Mouse (Mus musculus) Patski (cell line): ENCODE results near the gene Gm44502. TPM values are rescaled to one million over a fixed set of nuclear protein-coding genes. Genes with fewer than 3 reads are reported as not detected.

Experiments used
- ATAC-seq: fragments of 100-300 bp; one replicate; pipeline ENCODE4 v1.8.0; 2021
- CTCF ChIA-PET: fragments of 350-600 bp; sonication (Branson Sonifier 250); formaldehyde crosslinking; loops from one replicate; lab custom pipeline; 2022; ENCODE audit warnings: inconsistent platforms; lab: Charles Lee
- POLR2A ChIA-PET: fragments of 350-600 bp; sonication (Branson Sonifier 250); formaldehyde crosslinking; loops from one replicate; lab custom pipeline; 2022; ENCODE audit warnings: antibody characterized with exemption, inconsistent platforms; lab: Charles Lee
- DNase-seq: peaks from one replicate; pipeline ENCODE4 v3.0.0-alpha.2; 2011; ENCODE audit warnings: low read depth, low spot score
- H3K27me3 ChIP-seq: fragments of 371-371 bp; one replicate; pipeline ENCODE4 v1.5.1; 2021
- CTCF ChIP-seq: fragments of 100-300 bp; IDR thresholded peaks from one replicate; pipeline ENCODE4 v1.5.1; 2021
- in situ Hi-C: fragments of 300-500 bp; cut with MboI; formaldehyde crosslinking; loops from 3 replicates; pipeline ENCODE4 v1.11.1; 2018; ENCODE audit warnings: low pct_unique_long_range_greater_than_20kb, mixed read lengths
- polyA plus RNA-seq: library from polyadenylated mRNA; unstranded; gene quantifications from one replicate; pipeline ENCODE4 v1.2.3, GENCODE M21; 2021

Gene Gm44502
- polyA plus RNA-seq, 1 experiment from 2014 or later = not detected

DNA sequence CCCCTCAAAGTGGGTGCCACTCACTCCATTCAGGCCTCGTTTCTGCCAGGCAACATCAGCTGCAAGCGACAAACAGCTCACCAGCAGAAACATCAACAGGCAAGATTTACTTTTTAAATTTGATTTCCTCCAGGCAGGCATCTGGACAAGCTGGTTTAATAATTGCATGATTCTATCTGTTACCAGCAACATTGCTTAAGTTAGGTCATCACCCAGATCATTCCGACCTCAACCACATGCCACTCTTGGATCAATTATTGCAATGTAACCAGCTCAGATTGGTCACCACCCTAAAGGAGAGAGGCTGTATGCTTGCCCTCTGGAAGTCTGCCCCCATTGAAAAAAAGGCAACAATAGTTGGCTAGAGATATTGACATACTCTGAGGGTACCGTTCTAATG, 42.0 kb upstream of the Gm44502 start:
- ATAC-seq = no peak
- in situ Hi-C loops = no loop called here
- POLR2A ChIA-PET = no interaction called here

DNA sequence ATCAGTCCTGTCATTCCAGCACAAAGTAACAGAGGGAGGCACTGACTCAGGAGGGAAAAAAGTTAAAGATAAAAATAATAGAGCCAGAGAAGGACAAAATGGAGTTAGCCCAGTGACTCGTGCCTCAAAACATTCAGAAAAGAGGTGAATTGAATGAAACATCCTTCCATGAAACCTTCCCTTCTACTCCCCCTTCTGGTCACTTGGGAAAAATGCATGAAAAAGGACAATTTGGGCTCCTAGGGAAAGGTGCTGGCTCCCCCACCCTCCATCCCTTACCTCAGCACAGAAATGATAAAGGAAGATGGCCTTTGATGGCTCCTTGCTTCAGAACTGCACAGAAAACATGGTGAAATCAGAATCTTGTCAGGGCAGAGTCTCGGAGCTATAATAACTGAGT, 39.1 kb upstream of the Gm44502 start:
- TF ChIP-seq CTCF = no peak
- no peak for DNase-seq
- CTCF ChIA-PET = interaction anchor here (1.6 kb wide), 1 partner anchor 62 kb away, joined by 5 read pairs; no protein-coding TSS in a partner anchor
- POLR2A ChIA-PET = no interaction called here
- no peak for ATAC-seq
- peaks cover 6% of the 10 kb centered on the region for H3K27me3 ChIP-seq
- in situ Hi-C loops = no loop called here

More for the DNA sequence above, 42.0 kb upstream of the Gm44502 start:
- no peaks in the 10 kb centered on the region for H3K27me3 ChIP-seq
- DNase-seq = no peak
- TF ChIP-seq CTCF = no peak
- CTCF ChIA-PET = interaction anchor here (1.0 kb wide), 1 partner anchor 77 kb away, joined by 3 read pairs; no protein-coding TSS in a partner anchor

DNA sequence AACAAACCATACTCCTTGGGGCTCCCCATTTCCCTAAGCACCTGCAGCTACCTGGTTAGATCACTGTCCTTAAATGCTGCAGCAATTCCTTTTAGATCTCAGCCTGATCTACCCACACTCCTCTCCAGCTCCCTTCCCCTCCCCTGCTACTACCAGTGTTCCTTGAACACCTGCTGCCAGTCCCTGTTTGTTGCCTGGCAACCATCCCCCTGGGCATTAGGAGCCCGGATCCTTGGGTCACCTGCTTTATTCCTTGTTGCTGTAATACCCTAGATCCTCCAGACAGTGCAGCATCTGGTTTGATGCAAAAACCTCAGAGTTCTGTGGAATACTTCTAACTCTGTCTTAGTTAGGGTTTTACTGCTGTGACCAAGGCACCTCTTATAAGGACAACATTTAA, 35.6 kb upstream of the Gm44502 start:
- ChIA-PET POLR2A (no interaction called here), CTCF (no interaction called here)
- H3K27me3 ChIP-seq = peaks cover 29% of the 10 kb centered on the region
- no peak for TF ChIP-seq CTCF
- DNase-seq (no peak), ATAC-seq (no peak)
- in situ Hi-C loops = no loop called here

GRCm38 (mm10) chr15:89463334-89464235, 34.1 kb upstream of the Gm44502 start:
- DNase-seq (no peak), ATAC-seq (no peak)
- CTCF ChIA-PET = no interaction called here
- POLR2A ChIA-PET = no interaction called here
- peaks cover 42% of the 10 kb centered on the region for H3K27me3 ChIP-seq
- in situ Hi-C loops = no loop called here
- no peak for TF ChIP-seq CTCF

DNA sequence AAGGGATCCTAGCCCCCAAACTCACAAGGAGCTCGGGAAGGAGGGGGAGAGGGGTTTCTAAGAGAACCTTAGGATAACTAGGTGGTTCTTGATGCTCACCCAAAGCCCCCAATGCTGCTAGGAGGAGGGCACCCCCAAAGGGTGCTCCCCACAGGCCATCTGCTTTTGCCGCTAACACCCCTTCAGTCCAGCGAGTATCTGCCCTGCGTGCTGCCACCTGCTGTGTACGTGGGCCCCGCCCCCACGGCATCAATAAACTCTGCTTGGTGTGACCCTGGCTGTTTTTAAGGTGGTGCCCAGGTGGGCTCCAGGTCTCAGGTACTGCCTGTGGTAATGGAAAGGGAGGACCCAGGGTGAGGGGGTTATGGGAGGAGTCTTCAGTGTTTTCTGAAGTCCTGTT, 32.7 kb upstream of the Gm44502 start:
- in situ Hi-C loops = no loop called here
- ATAC-seq (no peak), DNase-seq (no peak)
- ChIA-PET CTCF (no interaction called here), POLR2A (no interaction called here)
- no peak for TF ChIP-seq CTCF
- peaks cover 56% of the 10 kb centered on the region for H3K27me3 ChIP-seq

DNA sequence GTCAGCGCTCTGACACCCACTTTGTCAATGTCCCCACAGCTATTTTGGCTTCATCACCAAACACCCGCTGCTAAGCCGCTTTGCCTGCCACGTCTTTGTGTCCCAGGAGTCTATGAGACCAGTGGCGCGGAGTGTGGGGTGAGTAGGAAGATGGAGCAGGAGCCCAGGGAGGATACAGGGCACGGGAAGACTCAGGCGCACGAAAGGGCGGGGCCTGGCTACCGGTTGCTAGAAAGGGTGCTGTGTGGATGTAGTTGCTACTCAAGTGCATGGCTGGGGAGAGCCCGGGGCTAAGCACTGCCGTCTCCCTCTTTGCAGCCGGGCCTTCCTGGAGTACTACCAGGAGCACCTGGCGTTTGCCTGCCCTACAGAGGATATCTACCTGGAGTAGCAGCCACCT, 31.8 kb upstream of the Gm44502 start:
- CTCF ChIA-PET = no interaction called here

DNA sequence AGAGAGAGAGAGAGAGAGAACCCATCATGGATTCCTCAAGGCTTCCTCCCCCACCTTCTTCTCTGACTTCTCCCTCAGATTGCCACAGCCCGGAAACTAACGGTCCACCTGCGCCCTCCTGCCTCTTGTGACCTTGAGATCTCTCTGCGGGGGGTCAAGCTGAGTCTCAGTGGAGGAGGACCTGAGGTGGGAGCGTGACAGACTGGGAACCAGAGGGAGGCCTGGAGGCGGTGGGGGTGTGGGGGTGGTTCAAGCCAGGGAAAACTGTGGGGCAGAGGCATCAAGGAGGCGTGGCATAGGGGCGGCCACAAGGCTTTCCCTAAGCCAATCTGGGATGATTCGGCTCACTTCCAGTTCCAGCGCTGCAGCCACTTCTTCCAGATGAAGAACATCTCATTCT, 30.8 kb upstream of the Gm44502 start:
- peaks cover 66% of the 10 kb centered on the region for H3K27me3 ChIP-seq
- no peak for ATAC-seq
- TF ChIP-seq CTCF = no peak
- DNase-seq = no peak
- POLR2A ChIA-PET = no interaction called here
- in situ Hi-C loops = no loop called here
- CTCF ChIA-PET = interaction anchor here (1.2 kb wide), 1 partner anchor 18 kb away, joined by 3 read pairs; no protein-coding TSS in a partner anchor

More for the DNA sequence above, 31.8 kb upstream of the Gm44502 start:
- POLR2A ChIA-PET = no interaction called here
- no peak for DNase-seq
- TF ChIP-seq CTCF = no peak
- ATAC-seq = no peak
- in situ Hi-C loops = no loop called here
- H3K27me3 ChIP-seq = peaks cover 64% of the 10 kb centered on the region

GRCm38 (mm10) chr15:89459821-89460220, 30.3 kb upstream of the Gm44502 start:
- H3K27me3 ChIP-seq = peaks cover 66% of the 10 kb centered on the region
- no peak for DNase-seq
- CTCF ChIA-PET = interaction anchor here (1.2 kb wide), 1 partner anchor 18 kb away, joined by 3 read pairs; no protein-coding TSS in a partner anchor
- POLR2A ChIA-PET = no interaction called here
- no peak for ATAC-seq
- no peak for TF ChIP-seq CTCF
- in situ Hi-C loops = no loop called here

- in situ Hi-C loops = no loop called here
- H3K27me3 ChIP-seq = peaks cover 62% of the 10 kb centered on the region
- no peak for ATAC-seq
- no peak for DNase-seq
- CTCF ChIA-PET = interaction anchor here (1.2 kb wide), 1 partner anchor 17 kb away, joined by 3 read pairs; no protein-coding TSS in a partner anchor
- TF ChIP-seq CTCF = no peak
- POLR2A ChIA-PET = interaction anchor here (0.7 kb wide), 1 partner anchor 596 kb away, joined by 3 read pairs; no protein-coding TSS in a partner anchor
These were observed 29.4 kb upstream of the Gm44502 start for GRCm38 (mm10) chr15:89458942-89459341.

DNA sequence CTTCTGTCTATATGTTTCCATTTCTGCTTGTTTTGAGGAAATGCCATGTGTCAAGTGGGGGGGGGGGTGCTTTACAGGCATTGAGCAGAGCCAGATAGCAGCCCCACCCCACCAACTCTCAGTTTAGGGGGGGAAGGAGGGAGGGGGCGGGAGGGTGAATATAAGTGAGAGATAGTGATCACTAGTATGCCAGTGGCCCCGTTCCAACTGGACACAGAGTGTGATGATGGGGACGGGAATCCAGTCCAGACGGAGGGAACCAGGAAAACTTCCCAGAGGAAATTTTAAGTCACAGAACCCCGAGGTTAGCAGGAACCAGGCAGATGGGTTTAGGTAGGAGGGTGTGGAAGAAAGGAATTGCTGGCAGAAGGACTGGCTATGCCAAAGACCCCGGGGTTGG, 26.1 kb upstream of the Gm44502 start:
- H3K27me3 ChIP-seq = peaks cover 56% of the 10 kb centered on the region
- ChIA-PET POLR2A (no interaction called here), CTCF (no interaction called here)
- no peak for ATAC-seq
- no peak for DNase-seq
- in situ Hi-C loops = no loop called here
- no peak for TF ChIP-seq CTCF

DNA sequence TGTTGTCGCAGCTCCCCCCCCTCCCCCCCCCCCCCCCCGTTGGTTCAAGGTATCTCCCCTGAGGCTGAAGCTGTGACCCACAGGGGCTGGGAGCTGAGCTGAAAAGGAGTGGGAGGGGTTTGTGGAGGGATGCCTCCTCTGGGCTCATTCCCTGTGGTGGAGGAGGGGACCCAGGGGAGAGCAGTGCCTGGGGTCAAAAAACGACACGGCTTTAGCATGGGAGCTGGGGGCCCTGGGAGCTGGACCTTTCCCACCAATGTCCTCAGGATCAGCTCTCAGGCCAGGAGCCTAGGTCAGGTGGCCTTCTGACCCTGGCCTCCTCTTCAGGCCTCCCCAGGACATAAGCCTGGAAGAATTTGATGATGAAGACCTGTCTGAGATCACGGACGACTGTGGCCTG, 25.4 kb upstream of the Gm44502 start:
- DNase-seq = no peak
- TF ChIP-seq CTCF = no peak
- in situ Hi-C loops = no loop called here
- peaks cover 53% of the 10 kb centered on the region for H3K27me3 ChIP-seq
- ChIA-PET POLR2A (no interaction called here), CTCF (interaction anchor here (0.9 kb wide), 1 partner anchor 10 kb away, joined by 3 read pairs; no protein-coding TSS in a partner anchor)
- no peak for ATAC-seq
